9 mouse cellular contexts compared by ENCODE assay signal in genomic region chr6:50601620-50602019, GRCm38 (mm10). TPM values are rescaled to one million over a fixed set of nuclear protein-coding genes. Genes with fewer than 3 reads are reported as not detected.
DNase-seq lines count a peak whose midpoint lies in the region; ATAC-seq lines count a peak whose summit lies in the region.
"Had no signal": no experiment of that assay in that cellular context is flagged by ENCODE, and none has a peak within 500 bp of the region (broad histone marks: within the 10 kb centered on the region; RNA-seq: fewer than 3 reads in every experiment).

No protein-coding gene starts in this region.

- no peak overlapping the region for H3K27ac ChIP-seq in heart, embryonic 10.5 days
- H3K27ac ChIP-seq in liver, embryonic 13.5 days, result no peak overlapping the region

- H3K9me3 ChIP-seq in heart, embryonic 10.5 days, result no peaks in the 10 kb centered on the region
- no peaks in the 10 kb centered on the region for H3K9me3 ChIP-seq in liver, embryonic 13.5 days (replicated peaks)

- no peak overlapping the region for H3K4me2 ChIP-seq in liver, embryonic 13.5 days

- WGBS in heart, embryonic 10.5 days, result 29% methylated on average over 4 of the region's 4 CpGs
- 17% methylated on average over 4 of the region's 4 CpGs for WGBS in liver, embryonic 13.5 days (ENCODE audit: insufficient replicate concordance)

- H3K4me3 ChIP-seq in heart, embryonic 10.5 days, result no peak overlapping the region
- H3K4me3 ChIP-seq in liver, embryonic 13.5 days (replicated peaks), result no peak overlapping the region

- no peak overlapping the region for H3K9ac ChIP-seq in liver, embryonic 13.5 days

- peak; percentile 33 for DNase-seq in heart, postnatal 4 days
- DNase-seq in heart, embryonic 10.5 days (ENCODE audit: low spot score), result no peak
- DNase-seq in adrenal gland, postnatal 36 days, result peak; percentile 35 to 42
- DNase-seq in liver, embryonic 13.5 days, result peak; percentile 57
- peak; percentile 38 for DNase-seq in skeletal muscle tissue, adult 2 months (ENCODE audit: low read depth, low spot score)
- DNase-seq in urinary bladder, postnatal 4 days (ENCODE audit: low spot score in 2 of 2), result no peak
- DNase-seq in heart, adult 18-20 months, result no peak

- H3K36me3 ChIP-seq in heart, embryonic 10.5 days, result no peaks in the 10 kb centered on the region
- H3K36me3 ChIP-seq in liver, embryonic 13.5 days, result no peaks in the 10 kb centered on the region

- H3K27me3 ChIP-seq in heart, embryonic 10.5 days (ENCODE audit: insufficient read depth, poor library complexity, severe bottlenecking), result no peaks in the 10 kb centered on the region
- H3K27me3 ChIP-seq in liver, embryonic 13.5 days, result 0 out of 2 replicates have a peak, but pooled peaks cover 3% of the 10 kb centered on the region

- ATAC-seq in CD4-positive, CD25-positive, alpha-beta regulatory T cell, adult 4 months, result peak; percentile 40
- ATAC-seq in liver, embryonic 13.5 days (ENCODE audit: low read depth), result no peak

- H3K4me1 ChIP-seq in heart, embryonic 10.5 days, result peaks cover 10% of the 10 kb centered on the region
- peaks cover 3% of the 10 kb centered on the region; the same call in 1 of the 2 replicates for H3K4me1 ChIP-seq in liver, embryonic 13.5 days (replicated peaks)

RNA-seq across cellular contexts. Expression of gene 4921507P07Rik, which starts 5.2 kb away (rescaled TPM):
- total RNA-seq in heart, postnatal 4 days (2021), result under 1 TPM; 0.36 to 0.55 TPM
- polyA plus RNA-seq in heart, embryonic 10.5 days (2016; fragmentation: Nextera tagmentation; extraction: Ambion mirVana), result 0.44 and 0.49 TPM in 2 replicates
- under 1 TPM; 0.58 to 0.66 TPM for polyA plus RNA-seq in CD4-positive, CD25-positive, alpha-beta regulatory T cell, adult 4 months (2017; shearing (Covaris generic))
- under 1 TPM; 0.33 to 0.36 TPM for total RNA-seq in adrenal gland, postnatal 36 days (2021)
- polyA plus RNA-seq in liver, embryonic 13.5 days (2015; fragmentation: Nextera tagmentation; extraction: Ambion mirVana), result 0.10 and 0.14 TPM in 2 replicates
- under 1 TPM; 0.25 to 0.31 TPM for total RNA-seq in heart, adult 18-20 months (2021)

RNA-seq across cellular contexts. Expression of gene Cycs, which starts 35.3 kb away (rescaled TPM):
- 100 to 1,000 TPM; 143 to 150 TPM for total RNA-seq in heart, postnatal 4 days (2021)
- polyA plus RNA-seq in heart, embryonic 10.5 days (2016; fragmentation: Nextera tagmentation; extraction: Ambion mirVana), result 149 and 180 TPM in 2 replicates
- 10 to 100 TPM; 23.7 to 32.0 TPM for polyA plus RNA-seq in CD4-positive, CD25-positive, alpha-beta regulatory T cell, adult 4 months (2017; shearing (Covaris generic))
- 10 to 100 TPM; 49.4 to 55.5 TPM for total RNA-seq in adrenal gland, postnatal 36 days (2021)
- polyA plus RNA-seq in liver, embryonic 13.5 days (2015; fragmentation: Nextera tagmentation; extraction: Ambion mirVana), result 59.1 and 66.7 TPM in 2 replicates
- 100 to 1,000 TPM; 157 to 166 TPM for total RNA-seq in heart, adult 18-20 months (2021)

RNA-seq across cellular contexts. Expression of gene Npvf, which starts 52.6 kb away (rescaled TPM):
- under 1 TPM in 1 of 2 experiments, not detected in 1; 0.45 TPM for total RNA-seq in heart, postnatal 4 days (2021)
- polyA plus RNA-seq in heart, embryonic 10.5 days (2016; fragmentation: Nextera tagmentation; extraction: Ambion mirVana), result 0.33 TPM in 1 of 2 replicates, not detected in the other
- not detected for polyA plus RNA-seq in CD4-positive, CD25-positive, alpha-beta regulatory T cell, adult 4 months (2017; shearing (Covaris generic))
- not detected for total RNA-seq in adrenal gland, postnatal 36 days (2021)
- polyA plus RNA-seq in liver, embryonic 13.5 days (2015; fragmentation: Nextera tagmentation; extraction: Ambion mirVana), result not detected in 2 replicates
- not detected for total RNA-seq in heart, adult 18-20 months (2021)
- polyA plus RNA-seq: gonadal fat pad, adult 2 months had no signal

Comparison
In these comparisons a context has a peak if more than half of its experiments do, and no peak if none do; other contexts are left out.
1. DNase-seq: peak in heart, postnatal 4 days (single experiment), adrenal gland, postnatal 36 days (2 of 2), liver, embryonic 13.5 days (single experiment) and skeletal muscle tissue, adult 2 months (single experiment); none in heart, embryonic 10.5 days (single experiment), urinary bladder, postnatal 4 days (0 of 2) and heart, adult 18-20 months (0 of 2).